Mouse (Mus musculus): Measurements from ENCODE around the gene Rgs17. TPM values are rescaled to one million over a fixed set of nuclear protein-coding genes. Genes with fewer than 3 reads are reported as not detected.

Rgs17 gene
- total RNA-seq, 2 experiments from 2014 or later: not detected

Other genes starting within 250 kb of the Rgs17 start
- 91.9 and 94.5 TPM in 2 replicates for gene Fbxo5, start 116.8 kb downstream of the Rgs17 start, total RNA-seq (2014; fragmentation: Nextera tagmentation)
- gene Fbxo5, start 116.8 kb downstream of the Rgs17 start, total RNA-seq (2017): 39.0 and 49.5 TPM in 2 replicates
- gene Mtrf1l, start 98.5 kb downstream of the Rgs17 start, total RNA-seq (2014; fragmentation: Nextera tagmentation): 13.1 and 16.3 TPM in 2 replicates
- 24.3 and 49.2 TPM in 2 replicates for gene Mtrf1l, start 98.5 kb downstream of the Rgs17 start, total RNA-seq (2017)

All from megakaryocyte-erythroid progenitor cell, adult 5-6 weeks (primary cell).